Mouse (Mus musculus): ENCODE data around the gene 4921517D22Rik. TPM values are rescaled to one million over a fixed set of nuclear protein-coding genes. Genes with fewer than 3 reads are reported as not detected.

The 4921517D22Rik gene
- total RNA-seq, 2 experiments from 2014 or later = not detected

- Histone ChIP-seq H3K4me3 (no peak overlapping the region), H3K27ac (no peak overlapping the region)
- no peak for DNase-seq (ENCODE audit: extremely low spot score in 1 of 2, low spot score in 2 of 2)
- intact Hi-C loops (cut with DNase I) = no loop called here
- TF ChIP-seq CTCF (IDR thresholded peaks at IDR 0.05) = no peak
Measured at GRCm38 (mm10) chr13:59655718-59656315, 38.1 kb downstream of the 4921517D22Rik start.

DNA sequence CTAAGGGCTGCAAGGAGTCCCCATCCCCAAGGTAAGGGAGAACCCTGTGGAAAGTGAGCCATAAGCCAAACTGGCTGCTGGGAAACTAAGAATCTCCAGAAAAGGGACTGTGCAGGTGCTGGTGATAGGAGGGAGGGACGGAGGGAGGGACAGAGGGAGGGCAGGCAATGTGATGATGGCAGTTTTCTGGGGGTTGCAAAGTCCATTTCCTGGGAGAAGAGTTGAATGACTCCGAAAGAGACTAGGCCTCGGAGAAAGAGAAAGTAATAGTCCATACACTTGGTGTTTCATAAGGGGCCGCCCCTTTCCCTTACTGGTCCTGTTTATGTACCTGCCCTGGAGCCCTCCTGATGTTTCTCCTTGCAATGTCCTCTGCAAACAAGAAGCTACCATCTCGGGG, 39.4 kb downstream of the 4921517D22Rik start:
- Histone ChIP-seq H3K4me3 (no peak overlapping the region), H3K27ac (no peak overlapping the region)
- intact Hi-C loops (cut with DNase I) = no loop called here
- TF ChIP-seq CTCF (IDR thresholded peaks at IDR 0.05) = no peak
- no peak for DNase-seq (ENCODE audit: extremely low spot score in 1 of 2, low spot score in 2 of 2)

GRCm38 (mm10) chr13:59653136-59653535, 40.8 kb downstream of the 4921517D22Rik start:
- TF ChIP-seq CTCF (IDR thresholded peaks at IDR 0.05) = no peak
- DNase-seq (ENCODE audit: extremely low spot score in 1 of 2, low spot score in 2 of 2) = no peak
- Histone ChIP-seq H3K27ac (no peak overlapping the region), H3K4me3 (no peak overlapping the region)
- intact Hi-C loops (cut with DNase I) = no loop called here

DNA sequence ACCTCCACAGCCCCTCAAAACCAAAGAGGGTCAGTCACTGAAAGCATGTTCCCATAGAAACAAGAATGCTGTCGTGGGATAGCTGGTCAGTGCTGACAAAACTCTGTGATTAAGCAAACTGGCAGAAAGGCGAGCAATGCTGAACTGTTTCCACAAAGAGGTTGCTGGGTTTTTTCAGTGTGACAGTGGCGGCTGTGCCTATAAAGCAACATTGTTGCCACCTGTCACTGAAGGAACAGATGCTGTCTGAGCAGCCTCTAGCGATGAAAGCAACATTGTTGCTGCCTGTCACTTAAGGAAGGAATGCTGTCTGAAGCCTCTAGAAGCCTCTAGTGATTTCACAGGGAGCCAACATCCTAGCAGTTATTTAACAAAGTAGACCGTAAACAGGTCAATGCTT, 41.3 kb downstream of the 4921517D22Rik start:
- H3K27ac ChIP-seq = no peak overlapping the region
- DNase-seq (ENCODE audit: extremely low spot score in 1 of 2, low spot score in 2 of 2) = no peak
- H3K4me3 ChIP-seq = no peak overlapping the region
- intact Hi-C loops (cut with DNase I) = no loop called here
- TF ChIP-seq CTCF (IDR thresholded peaks at IDR 0.05) = no peak

DNA sequence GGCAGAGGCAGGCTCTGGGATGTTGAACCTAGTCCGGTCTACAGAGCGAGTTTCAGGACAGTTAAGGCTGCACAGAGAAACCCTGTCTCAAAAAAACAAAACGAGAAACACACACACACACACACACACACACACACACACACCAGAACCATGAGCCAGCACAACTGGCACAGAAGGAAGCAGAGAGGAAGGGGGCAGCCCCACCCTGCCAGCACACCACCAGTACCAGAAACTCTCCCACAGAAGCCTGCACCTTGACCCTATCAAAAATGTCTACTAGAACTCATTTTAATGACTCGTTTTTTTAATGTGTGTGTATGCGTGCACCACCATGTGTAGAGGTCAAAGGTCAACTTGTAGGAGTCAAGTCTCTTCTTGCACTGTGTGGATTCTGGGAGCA, 44.1 kb downstream of the 4921517D22Rik start:
- no peak overlapping the region for H3K27ac ChIP-seq
- no peak overlapping the region for H3K4me3 ChIP-seq
- intact Hi-C loops (cut with DNase I) = no loop called here
- no peak for DNase-seq (ENCODE audit: extremely low spot score in 1 of 2, low spot score in 2 of 2)
- TF ChIP-seq CTCF (IDR thresholded peaks at IDR 0.05) = no peak

DNA sequence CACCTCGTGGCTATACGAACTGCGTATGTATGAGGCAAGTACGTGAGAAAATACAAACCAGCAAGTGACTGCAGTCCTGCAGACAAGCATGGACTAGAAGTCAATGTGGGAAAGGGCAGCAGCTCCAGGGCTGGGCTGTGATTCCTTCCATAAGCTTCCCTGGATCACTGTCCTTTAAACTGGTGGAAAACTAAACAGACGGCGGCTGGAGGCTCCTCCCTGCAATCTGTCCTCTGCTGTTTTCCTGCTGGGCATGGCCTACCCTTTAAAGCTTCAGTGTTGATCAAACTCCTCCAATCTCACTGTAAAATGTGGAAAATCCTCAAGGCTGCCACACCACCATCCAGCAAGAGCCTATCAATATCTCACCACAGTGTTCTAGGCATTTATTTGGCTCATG, 45.3 kb downstream of the 4921517D22Rik start:
- H3K27ac ChIP-seq = no peak overlapping the region
- no peak for DNase-seq (ENCODE audit: extremely low spot score in 1 of 2, low spot score in 2 of 2)
- no peak overlapping the region for H3K4me3 ChIP-seq
- intact Hi-C loops (cut with DNase I) = no loop called here
- TF ChIP-seq CTCF (IDR thresholded peaks at IDR 0.05) = no peak

- no peak for TF ChIP-seq CTCF (IDR thresholded peaks at IDR 0.05)
- no peak for DNase-seq (ENCODE audit: extremely low spot score in 1 of 2, low spot score in 2 of 2)
- H3K4me3 ChIP-seq = no peak overlapping the region
- intact Hi-C loops (cut with DNase I) = no loop called here
- H3K27ac ChIP-seq = no peak overlapping the region
Measured at GRCm38 (mm10) chr13:59647484-59647883, 46.4 kb downstream of the 4921517D22Rik start.

DNA sequence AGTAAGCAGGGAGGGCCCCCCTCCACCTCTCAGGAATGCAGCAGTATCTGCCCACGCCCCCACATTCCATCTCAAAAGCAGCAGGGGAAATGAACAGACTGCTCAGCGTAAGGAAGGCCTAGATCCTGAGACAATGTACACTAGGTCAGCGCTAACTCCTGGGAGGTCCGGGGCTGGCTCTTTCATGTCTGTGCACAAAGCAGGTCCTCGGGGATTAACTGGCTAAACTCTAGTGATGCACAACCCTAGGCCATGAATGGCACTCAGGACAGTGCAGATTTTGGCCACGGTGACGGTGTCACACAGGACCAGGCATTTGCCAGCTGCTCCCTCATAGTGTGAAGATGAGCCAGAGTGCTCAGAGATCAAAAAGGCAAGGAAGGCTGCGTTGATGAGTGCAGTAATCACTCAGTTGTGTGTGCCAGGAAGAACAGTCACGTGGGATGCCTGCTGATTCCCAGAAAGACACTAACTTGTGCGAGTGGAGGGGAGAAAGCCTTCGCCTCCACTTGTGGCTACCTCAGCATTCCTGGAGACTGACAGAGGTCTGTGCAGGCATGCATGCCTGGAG, 47.1 kb downstream of the 4921517D22Rik start:
- Histone ChIP-seq H3K27ac (no peak overlapping the region), H3K4me3 (no peak overlapping the region)
- intact Hi-C loops (cut with DNase I) = no loop called here
- TF ChIP-seq CTCF (IDR thresholded peaks at IDR 0.05) = no peak
- no peak for DNase-seq (ENCODE audit: extremely low spot score in 1 of 2, low spot score in 2 of 2)

DNA sequence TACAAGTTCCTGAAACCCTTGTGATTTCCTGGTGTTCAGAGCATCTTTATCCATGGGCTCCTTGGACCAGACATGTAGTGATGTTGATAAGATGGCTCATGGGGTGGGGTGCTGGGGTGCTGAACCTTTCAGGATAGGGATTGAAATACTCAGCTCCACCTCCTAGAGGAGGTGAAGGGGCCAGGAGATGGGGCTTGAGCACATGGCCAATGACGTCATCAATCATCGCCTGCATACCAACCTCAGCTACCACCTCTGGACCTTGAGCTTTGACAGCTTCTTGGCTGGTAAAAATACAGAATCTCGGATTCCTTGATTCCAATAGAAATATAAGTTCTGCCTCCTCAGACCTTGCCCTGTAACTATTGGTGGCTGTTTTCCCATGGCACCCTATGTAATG, 48.4 kb downstream of the 4921517D22Rik start:
- DNase-seq (ENCODE audit: extremely low spot score in 1 of 2, low spot score in 2 of 2) = no peak
- H3K27ac ChIP-seq = no peak overlapping the region
- H3K4me3 ChIP-seq = no peak overlapping the region
- TF ChIP-seq CTCF (IDR thresholded peaks at IDR 0.05) = no peak
- intact Hi-C loops (cut with DNase I) = no loop called here

DNA sequence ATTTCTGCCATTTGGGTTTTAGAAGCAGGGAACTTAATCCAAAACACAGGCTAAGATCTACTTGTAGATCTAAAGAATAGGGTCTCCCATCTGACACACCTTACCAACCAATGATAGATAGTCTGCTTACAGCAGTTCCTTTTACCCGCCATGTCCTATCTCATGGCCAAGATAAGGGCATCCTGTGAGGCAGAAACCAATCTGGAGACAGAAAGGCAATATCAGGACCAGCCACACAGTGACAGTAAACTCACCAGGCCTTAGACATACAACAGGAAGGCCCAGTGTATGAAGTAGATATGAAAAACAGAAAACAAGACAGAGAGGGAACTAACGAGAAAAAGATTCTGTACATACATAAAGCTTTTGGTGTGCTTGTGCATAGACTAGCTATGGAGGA, 51.1 kb downstream of the 4921517D22Rik start:
- TF ChIP-seq CTCF (IDR thresholded peaks at IDR 0.05) = no peak
- intact Hi-C loops (cut with DNase I) = no loop called here
- H3K27ac ChIP-seq = no peak overlapping the region
- H3K4me3 ChIP-seq = no peak overlapping the region
- no peak for DNase-seq (ENCODE audit: extremely low spot score in 1 of 2, low spot score in 2 of 2)

DNA sequence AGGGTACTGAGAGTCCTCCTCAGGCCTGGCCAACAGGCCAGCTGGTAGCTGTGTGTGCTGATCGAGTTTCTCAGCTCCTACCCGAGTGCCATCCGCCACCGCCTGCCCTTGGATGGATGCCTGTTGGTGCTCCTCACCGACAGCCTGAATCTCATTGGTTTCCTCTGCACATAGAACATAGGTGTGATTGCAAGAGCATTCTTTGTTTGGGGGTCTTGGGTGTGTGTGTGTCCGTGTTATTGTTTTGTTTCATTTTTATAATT, 53.8 kb downstream of the 4921517D22Rik start:
- intact Hi-C loops (cut with DNase I) = no loop called here
- H3K4me3 ChIP-seq = no peak overlapping the region
- no peak overlapping the region for H3K27ac ChIP-seq
- TF ChIP-seq CTCF (IDR thresholded peaks at IDR 0.05) = no peak
- DNase-seq (ENCODE audit: extremely low spot score in 1 of 2, low spot score in 2 of 2) = no peak

GRCm38 (mm10) chr13:59639368-59640177, 54.3 kb downstream of the 4921517D22Rik start:
- DNase-seq (ENCODE audit: extremely low spot score in 1 of 2, low spot score in 2 of 2) = no peak
- intact Hi-C loops (cut with DNase I) = loop anchor here (2.0 kb wide), 1 partner anchor 89 kb away; no protein-coding TSS in a partner anchor
- Histone ChIP-seq H3K27ac (no peak overlapping the region), H3K4me3 (no peak overlapping the region)
- no peak for TF ChIP-seq CTCF (IDR thresholded peaks at IDR 0.05)

Measured in left cerebral cortex, adult 2 months (tissue).